Mouse (Mus musculus): ENCODE measurements around the gene Aoah.

Aoah gene

DNA sequence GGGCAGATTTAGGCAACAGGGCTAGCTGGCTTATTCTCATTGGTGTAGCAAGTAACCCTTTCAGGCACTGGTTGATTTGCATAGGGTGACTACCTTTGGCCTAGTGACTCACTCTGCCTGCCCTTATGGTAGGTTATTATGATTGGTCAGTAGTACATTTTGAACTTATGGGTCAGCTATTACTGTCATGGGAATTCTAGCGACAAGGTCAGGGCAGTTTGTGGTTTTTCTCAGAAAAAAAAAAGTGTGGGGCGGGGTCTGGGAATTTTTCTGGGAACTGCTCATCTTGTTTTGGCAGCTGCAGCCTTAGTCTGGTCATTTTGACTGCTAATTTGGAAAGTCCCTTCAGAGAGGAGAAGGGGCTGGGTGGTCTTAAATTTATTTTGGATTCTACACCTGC lies 272.1 kb downstream of the Aoah start:
- no peak for DNase-seq (ENCODE audit: low spot score in 2 of 2)

GRCm38 (mm10) chr13:21074847-21075246 lies 280.9 kb downstream of the Aoah start, which contains the start of gene Olfr1370:
Olfr1370 (minus strand) TSS chr13:21074947.
- DNase-seq (ENCODE audit: low spot score in 2 of 2) = no peak

DNA sequence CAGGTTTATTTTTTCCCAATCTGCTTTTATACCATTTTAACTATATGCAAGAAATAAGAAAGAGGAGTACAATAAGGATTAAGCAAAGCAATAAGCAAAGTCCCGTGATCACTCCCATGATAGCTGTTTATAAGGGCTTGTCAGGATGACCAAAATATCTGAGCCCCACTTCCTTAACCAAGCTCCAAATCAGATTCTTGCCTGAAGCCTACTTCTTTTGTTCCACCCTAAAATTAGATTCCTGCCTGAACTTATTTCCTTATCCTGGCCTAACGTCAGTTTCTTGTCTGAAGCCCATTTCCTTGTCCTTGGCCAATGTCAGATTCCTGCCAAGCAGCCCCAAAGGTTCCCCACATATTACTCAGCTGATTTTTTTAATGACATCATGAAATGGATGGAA lies 288.8 kb downstream of the Aoah start:
- no peak for DNase-seq (ENCODE audit: low spot score in 2 of 2)

All from frontal cortex, postnatal 10 days (tissue).